Mouse (Mus musculus): ENCODE results near the gene Gm14434.
"Not testable (repeated sequence)": the region's sequence is repeated elsewhere in the genome, so short reads cannot be mapped to it uniquely, and the experiment has no call there.

The Gm14434 gene

GRCm38 (mm10) chr2:176486683-176487082 lies at the start of gene Gm14434:
Gene Gm14434, minus strand, starts transcription at chr2:176486783.
- not testable (repeated sequence) for DNase-seq (ENCODE audit: low spot score)

- not testable (repeated sequence) for DNase-seq (ENCODE audit: low spot score)
Observed at GRCm38 (mm10) chr2:176520756-176521155, 34.2 kb upstream of the Gm14434 start, which contains the start of gene Zfp967. Gene Zfp967, plus strand, starts transcription at chr2:176521056.

- DNase-seq (ENCODE audit: low spot score), result not testable (repeated sequence)
Observed at GRCm38 (mm10) chr2:176423294-176423693, 63.3 kb downstream of the Gm14434 start, which contains the start of gene Gm14435. Gene Gm14435, plus strand, starts transcription at chr2:176423594.
